Mouse (Mus musculus): ENCODE results near the gene Clip2. TPM values are rescaled to one million over a fixed set of nuclear protein-coding genes. Genes with fewer than 3 reads are reported as not detected.
"Not testable (repeated sequence)": the region's sequence is repeated elsewhere in the genome, so short reads cannot be mapped to it uniquely, and the experiment has no call there.

Clip2 gene
- polyA plus RNA-seq, 1 experiment from 2014 or later = 11.2 TPM

DNA sequence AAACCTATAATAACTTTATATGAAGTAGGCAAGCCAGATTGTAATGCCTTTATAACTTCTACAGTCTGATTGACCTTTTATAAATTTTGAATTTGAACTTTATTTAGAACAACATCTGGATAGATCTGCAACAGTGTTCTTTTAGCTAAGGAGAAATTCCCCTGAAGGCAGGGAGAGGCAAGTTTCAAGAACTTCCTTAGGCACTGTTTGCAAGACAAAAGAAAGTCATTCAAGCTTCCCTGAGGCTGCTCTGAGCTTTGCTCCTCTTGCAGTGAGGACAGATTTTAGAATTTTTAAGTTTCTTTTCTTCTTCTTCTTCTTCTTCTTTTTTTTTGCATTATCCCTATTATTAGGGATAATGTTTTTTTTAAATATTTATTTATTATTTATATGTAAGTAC is 73.3 kb downstream of the Clip2 start:
- H3K27me3 ChIP-seq (replicated peaks); H3K4me1 ChIP-seq; ATAC-seq (ENCODE audit: low FRiP score, low read depth); H3K9me3 ChIP-seq; H3K9ac ChIP-seq; H3K36me3 ChIP-seq; H3K4me2 ChIP-seq (replicated peaks); H3K4me3 ChIP-seq; H3K27ac ChIP-seq: not testable (repeated sequence)

DNA sequence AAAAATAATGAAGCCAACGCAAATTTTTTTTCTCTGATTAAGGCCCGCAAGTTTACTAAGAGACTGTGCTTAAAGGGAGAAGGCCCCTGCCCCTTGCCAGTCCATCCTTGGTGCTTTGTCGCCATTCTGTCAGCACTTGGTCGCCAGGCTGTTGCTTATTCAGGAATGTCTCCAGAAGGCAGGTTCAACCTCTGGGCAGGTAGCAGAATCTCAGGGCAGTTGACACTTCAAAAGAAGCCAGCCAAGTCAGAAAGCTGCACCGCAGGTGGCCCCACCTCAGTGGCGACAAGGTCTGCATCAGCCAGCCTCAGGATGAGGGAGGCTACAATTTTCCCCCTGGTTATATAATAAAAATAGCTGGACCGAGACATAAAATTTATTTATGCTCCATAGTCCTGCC is 76.5 kb downstream of the Clip2 start:
- H3K9ac ChIP-seq; H3K27ac ChIP-seq; H3K4me3 ChIP-seq; H3K27me3 ChIP-seq (replicated peaks); H3K4me1 ChIP-seq; H3K9me3 ChIP-seq; H3K36me3 ChIP-seq; ATAC-seq (ENCODE audit: low FRiP score, low read depth); H3K4me2 ChIP-seq (replicated peaks): not testable (repeated sequence)
- 92% methylated on average over 7 of the region's 7 CpGs for WGBS

DNA sequence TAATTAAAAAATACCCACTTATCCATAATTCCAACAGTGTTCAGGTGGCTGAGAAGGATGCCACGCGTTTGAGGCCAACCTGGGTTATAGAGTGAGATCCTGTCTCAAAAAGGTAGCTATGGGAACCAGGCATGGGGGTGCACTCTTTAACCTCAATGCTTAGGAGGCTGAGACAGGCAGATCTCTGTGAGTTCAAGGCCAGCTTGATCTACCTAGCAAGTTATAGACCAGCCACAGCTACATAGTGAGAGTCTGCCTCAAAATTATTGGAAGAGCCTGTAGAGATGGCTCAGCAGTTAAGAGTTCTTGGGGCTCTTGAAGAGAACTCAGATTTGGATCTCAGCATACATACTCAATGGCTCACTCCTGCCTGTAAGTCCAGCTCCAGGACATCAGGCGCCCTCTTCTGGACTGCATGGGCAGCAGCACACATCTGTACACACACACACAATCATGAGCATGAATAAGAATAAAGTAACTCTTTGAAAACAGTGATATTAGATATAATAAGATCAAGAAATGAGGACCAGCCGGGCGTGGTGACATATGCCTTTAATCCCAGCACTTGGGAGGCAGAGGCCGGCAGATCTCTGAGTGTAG is 77.1 kb downstream of the Clip2 start:
- WGBS = 94% methylated on average over 6 of the region's 6 CpGs
- Histone ChIP-seq H3K36me3 (no peaks in the 10 kb centered on the region), H3K27me3 (replicated peaks) (no peaks in the 10 kb centered on the region), H3K27ac (no peak overlapping the region), H3K4me1 (no peaks in the 10 kb centered on the region), H3K9me3 (0 out of 2 replicates have a peak, but pooled peaks cover 5% of the 10 kb centered on the region), H3K4me2 (replicated peaks) (no peak overlapping the region), H3K4me3 (no peak overlapping the region), H3K9ac (no peak overlapping the region)
- ATAC-seq (ENCODE audit: low FRiP score, low read depth) = no peak

DNA sequence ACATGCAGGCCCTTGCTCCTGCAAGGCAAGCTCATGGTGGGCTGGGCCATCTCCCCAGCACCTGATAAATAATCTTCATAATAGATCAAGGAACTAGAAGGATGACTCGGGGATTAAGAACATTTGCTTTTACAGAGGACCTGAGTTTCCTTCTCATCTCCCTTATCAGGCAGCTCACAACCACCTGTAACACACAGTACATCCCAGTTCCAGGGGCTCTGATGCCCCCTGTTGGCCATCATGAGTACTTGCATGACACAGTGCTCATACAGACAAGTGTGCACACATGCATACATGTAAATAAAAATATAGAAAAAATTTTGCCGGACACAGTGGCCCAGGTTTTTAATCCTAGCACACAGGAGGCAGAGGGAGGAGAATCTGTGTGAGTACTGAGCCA is 78.3 kb downstream of the Clip2 start:
- no peak overlapping the region for H3K9ac ChIP-seq
- no peak overlapping the region for H3K4me3 ChIP-seq
- no peaks in the 10 kb centered on the region for H3K4me1 ChIP-seq
- H3K9me3 ChIP-seq = 0 out of 2 replicates have a peak, but pooled peaks cover 5% of the 10 kb centered on the region
- no peak for ATAC-seq (ENCODE audit: low FRiP score, low read depth)
- no peaks in the 10 kb centered on the region for H3K36me3 ChIP-seq
- no peak overlapping the region for H3K4me2 ChIP-seq (replicated peaks)
- 86% methylated on average over 2 of the region's 2 CpGs for WGBS
- H3K27ac ChIP-seq = no peak overlapping the region
- H3K27me3 ChIP-seq (replicated peaks) = no peaks in the 10 kb centered on the region

DNA sequence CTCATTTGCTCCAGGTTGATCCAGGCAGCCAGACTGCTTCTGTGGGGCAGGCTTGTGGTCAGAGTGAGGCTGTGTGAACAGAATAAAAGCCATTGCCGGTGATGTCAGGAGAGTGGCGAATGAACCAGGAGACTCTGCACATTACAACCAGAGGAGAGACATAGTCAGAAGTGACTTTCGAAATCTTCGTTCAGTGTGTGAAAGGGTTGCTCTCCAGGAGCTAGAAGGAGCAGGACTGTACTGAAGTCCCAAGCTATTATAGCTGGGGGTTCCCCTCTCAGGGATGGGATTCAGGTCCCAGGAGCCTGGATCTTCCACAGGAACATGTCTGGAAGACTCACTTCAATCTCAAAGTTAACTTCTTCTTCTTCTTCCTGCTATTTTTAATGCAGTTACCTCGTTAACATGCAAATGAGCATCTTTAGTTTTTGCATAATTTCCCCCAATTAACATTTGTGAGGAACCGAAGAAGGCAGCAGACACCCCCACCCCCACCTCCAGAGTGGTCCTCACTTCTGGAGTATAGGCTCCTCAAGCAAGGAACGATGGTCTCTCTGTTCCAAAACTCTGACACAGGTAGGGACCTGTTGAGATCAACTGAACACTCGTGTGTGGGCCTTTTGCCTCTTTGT is 81.6 kb downstream of the Clip2 start:
- H3K36me3 ChIP-seq = no peaks in the 10 kb centered on the region
- 82% methylated on average over 8 of the region's 8 CpGs for WGBS
- H3K27ac ChIP-seq = no peak overlapping the region
- no peak overlapping the region for H3K4me2 ChIP-seq (replicated peaks)
- ATAC-seq (ENCODE audit: low FRiP score, low read depth) = no peak
- H3K4me1 ChIP-seq = peaks cover 14% of the 10 kb centered on the region
- 0 out of 2 replicates have a peak, but pooled peaks cover 4% of the 10 kb centered on the region for H3K27me3 ChIP-seq (replicated peaks)
- no peak overlapping the region for H3K4me3 ChIP-seq
- H3K9me3 ChIP-seq = 0 out of 2 replicates have a peak, but pooled peaks cover 5% of the 10 kb centered on the region
- no peak overlapping the region for H3K9ac ChIP-seq

DNA sequence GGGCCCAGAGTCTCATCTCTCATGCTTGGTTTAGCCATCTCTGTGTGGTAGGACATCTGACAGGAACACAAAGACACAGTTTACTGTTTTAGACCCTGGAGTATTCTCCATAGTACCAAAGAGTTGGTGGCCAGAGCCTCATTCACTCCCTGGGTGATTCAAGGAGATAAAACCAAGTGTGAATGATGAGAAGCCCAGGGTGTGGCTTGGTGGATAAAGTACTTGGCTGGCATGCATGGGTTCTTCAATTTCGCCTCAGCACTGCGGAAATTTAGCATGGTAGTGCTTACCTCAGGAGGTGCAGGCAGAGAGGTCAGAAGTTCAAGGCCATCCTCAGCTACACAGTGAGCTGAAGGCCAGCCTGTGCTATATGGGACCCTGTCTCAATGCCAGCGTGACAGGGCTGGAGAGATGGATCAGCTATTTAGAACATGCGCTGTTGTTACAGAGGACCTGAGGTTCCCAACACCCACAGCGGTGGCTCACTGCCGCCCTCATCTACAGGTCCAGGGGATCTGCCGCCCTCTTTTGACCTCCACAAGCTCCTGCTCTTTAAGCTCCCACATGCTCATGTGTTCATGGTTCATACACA is 82.6 kb downstream of the Clip2 start:
- H3K4me3 ChIP-seq = no peak overlapping the region
- no peaks in the 10 kb centered on the region for H3K9me3 ChIP-seq
- H3K27ac ChIP-seq = no peak overlapping the region
- H3K27me3 ChIP-seq (replicated peaks) = 0 out of 2 replicates have a peak, but pooled peaks cover 4% of the 10 kb centered on the region
- no peaks in the 10 kb centered on the region for H3K36me3 ChIP-seq
- ATAC-seq (ENCODE audit: low FRiP score, low read depth) = no peak
- no peak overlapping the region for H3K9ac ChIP-seq
- H3K4me1 ChIP-seq = peaks cover 14% of the 10 kb centered on the region
- H3K4me2 ChIP-seq (replicated peaks) = no peak overlapping the region
- 88% methylated on average over 7 of the region's 7 CpGs for WGBS

DNA sequence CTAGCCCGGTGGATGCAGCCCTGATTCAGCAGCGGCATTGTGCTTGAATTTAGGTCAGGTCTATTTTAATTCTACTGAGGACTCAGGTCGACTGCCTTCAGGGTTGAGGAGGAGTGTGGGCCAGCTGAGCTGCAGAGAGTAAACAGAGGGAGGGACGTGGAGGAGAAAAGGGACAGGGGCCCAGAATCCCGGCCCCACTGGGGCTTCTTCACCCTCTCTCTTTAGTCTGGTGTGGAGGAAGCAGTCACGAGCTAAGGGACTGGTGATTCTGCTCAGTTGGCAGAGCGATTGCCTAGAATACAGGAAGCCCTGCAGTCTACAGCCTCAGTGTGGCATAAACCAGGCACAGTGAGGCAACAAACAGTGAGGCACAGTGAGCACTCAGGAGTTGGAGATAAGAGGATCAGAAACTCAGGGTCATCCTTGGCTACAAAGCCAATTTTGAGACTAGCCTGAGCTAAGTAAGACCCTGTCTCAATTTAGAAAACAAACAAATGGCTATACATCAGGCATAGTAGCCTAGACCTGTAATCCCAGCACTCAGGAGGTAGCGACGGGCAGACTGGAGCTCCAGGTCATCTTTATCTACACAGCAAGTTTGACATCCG is 84.0 kb downstream of the Clip2 start:
- no peaks in the 10 kb centered on the region for H3K9me3 ChIP-seq
- H3K4me3 ChIP-seq = no peak overlapping the region
- no peak for ATAC-seq (ENCODE audit: low FRiP score, low read depth)
- H3K4me2 ChIP-seq (replicated peaks) = no peak overlapping the region
- H3K36me3 ChIP-seq = no peaks in the 10 kb centered on the region
- peaks cover 14% of the 10 kb centered on the region for H3K4me1 ChIP-seq
- H3K27ac ChIP-seq = no peak overlapping the region
- WGBS = 74% methylated on average over 10 of the region's 10 CpGs
- H3K27me3 ChIP-seq (replicated peaks) = 0 out of 2 replicates have a peak, but pooled peaks cover 4% of the 10 kb centered on the region
- H3K9ac ChIP-seq = no peak overlapping the region

DNA sequence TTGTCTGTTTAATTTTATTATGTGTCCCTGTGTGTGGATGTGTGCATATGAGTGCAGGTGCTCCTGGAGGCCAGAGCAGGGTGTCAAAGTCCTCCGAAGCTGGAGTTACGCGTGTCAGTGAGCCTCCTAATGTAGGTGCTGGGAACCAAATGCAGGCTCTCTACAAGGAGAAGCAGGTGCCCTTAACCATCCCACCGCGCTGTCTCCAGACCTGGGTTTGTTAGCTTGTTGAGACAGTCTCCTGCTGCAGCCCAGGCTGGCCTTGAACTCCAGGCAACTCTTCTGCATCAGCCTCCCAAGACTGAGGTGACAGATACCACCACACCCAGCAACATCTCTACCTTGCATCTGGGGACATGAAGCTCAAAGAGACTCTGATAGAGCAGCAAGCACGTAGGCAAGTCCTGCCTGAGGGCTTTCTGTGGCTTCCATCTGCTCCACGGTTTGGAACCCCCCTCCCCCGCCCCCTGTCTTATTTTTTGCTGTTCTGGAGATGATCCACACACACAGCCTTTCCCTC is 85.1 kb downstream of the Clip2 start:
- Histone ChIP-seq H3K4me2 (replicated peaks) (peak overlapping the region; percentile 38), H3K9ac (0 out of 2 replicates have a peak overlapping the region, but pooled peaks have one; percentile 14), H3K27me3 (replicated peaks) (0 out of 2 replicates have a peak, but pooled peaks cover 4% of the 10 kb centered on the region), H3K4me1 (peaks cover 14% of the 10 kb centered on the region), H3K9me3 (no peaks in the 10 kb centered on the region), H3K36me3 (no peaks in the 10 kb centered on the region), H3K27ac (no peak overlapping the region), H3K4me3 (no peak overlapping the region)
- WGBS = 60% methylated on average over 8 of the region's 8 CpGs
- ATAC-seq (ENCODE audit: low FRiP score, low read depth) = 0 out of 2 replicates have a peak, but pooled peaks have one; percentile 7

DNA sequence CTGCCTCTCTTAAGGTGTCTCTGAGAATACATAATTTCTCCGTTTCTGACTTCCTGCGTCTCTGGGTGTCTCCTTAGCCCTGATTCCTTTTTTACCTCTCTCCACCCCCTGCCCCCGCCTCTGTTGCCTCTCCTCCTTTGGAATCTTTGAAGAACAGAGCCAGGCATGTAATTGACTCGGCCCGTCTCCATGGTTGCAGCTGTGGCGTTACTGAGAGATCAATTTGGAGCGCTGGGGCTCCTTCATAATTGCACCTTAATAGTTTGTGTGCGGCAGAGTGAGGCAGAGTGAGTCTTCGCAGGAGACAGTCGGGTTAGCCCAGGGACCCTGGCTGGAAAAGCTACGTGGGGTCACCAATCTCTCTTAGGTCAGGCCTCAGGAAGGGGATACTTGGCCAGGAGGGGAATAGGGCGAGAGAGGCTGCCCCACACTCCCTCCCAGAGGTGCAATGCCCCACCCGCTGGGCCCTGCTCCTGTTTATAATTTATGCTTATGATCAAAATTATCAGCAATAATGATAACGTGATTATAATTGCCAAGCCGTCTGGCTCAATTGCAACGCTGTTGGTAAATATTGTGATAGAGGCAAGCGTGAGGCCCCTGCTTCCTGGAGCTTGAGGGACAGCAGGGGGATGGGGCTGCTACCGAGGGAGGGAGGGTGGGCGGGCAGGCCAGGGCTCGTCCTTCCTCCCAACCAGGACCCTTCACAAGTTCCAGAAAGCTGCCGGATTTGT is 85.8 kb downstream of the Clip2 start:
- H3K4me3 ChIP-seq = no peak overlapping the region

DNA sequence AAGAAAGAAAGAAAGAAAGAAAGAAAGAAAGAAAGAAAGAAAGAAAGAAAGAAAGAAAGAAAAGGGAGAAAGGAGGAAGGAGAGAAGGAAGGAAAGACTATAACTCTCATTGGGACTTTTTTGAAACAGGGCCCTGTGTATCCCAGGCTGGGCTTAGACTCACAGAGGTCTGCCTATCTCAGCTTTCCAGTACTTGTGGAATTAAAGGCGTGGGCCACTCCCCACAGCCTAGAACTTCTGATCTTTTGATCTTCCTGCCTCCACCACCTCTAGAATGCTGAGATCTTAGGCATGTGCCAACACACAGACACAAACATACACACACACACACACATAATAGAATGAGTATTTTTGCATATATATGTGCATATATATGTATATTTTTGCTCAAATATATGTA is 87.0 kb downstream of the Clip2 start:
- H3K4me2 ChIP-seq (replicated peaks) = no peak overlapping the region
- no peaks in the 10 kb centered on the region for H3K9me3 ChIP-seq
- ATAC-seq (ENCODE audit: low FRiP score, low read depth) = no peak
- no peaks in the 10 kb centered on the region for H3K36me3 ChIP-seq
- no peak overlapping the region for H3K9ac ChIP-seq
- WGBS = 89% methylated on average over 1 of the region's 1 CpGs
- H3K27me3 ChIP-seq (replicated peaks) = 0 out of 2 replicates have a peak, but pooled peaks cover 4% of the 10 kb centered on the region
- no peak overlapping the region for H3K27ac ChIP-seq
- peaks cover 14% of the 10 kb centered on the region for H3K4me1 ChIP-seq
- no peak overlapping the region for H3K4me3 ChIP-seq

More for the DNA sequence above, 85.8 kb downstream of the Clip2 start:
- peak; percentile 58; the same call in 1 of the 2 replicates for ATAC-seq (ENCODE audit: low FRiP score, low read depth)
- Histone ChIP-seq H3K36me3 (no peaks in the 10 kb centered on the region), H3K4me2 (replicated peaks) (peak overlapping the region; percentile 38), H3K27ac (no peak overlapping the region), H3K4me1 (peaks cover 14% of the 10 kb centered on the region), H3K9me3 (no peaks in the 10 kb centered on the region), H3K27me3 (replicated peaks) (0 out of 2 replicates have a peak, but pooled peaks cover 4% of the 10 kb centered on the region), H3K9ac (0 out of 2 replicates have a peak overlapping the region, but pooled peaks have one; percentile 14)
- WGBS = 13% methylated on average over 21 of the region's 21 CpGs

DNA sequence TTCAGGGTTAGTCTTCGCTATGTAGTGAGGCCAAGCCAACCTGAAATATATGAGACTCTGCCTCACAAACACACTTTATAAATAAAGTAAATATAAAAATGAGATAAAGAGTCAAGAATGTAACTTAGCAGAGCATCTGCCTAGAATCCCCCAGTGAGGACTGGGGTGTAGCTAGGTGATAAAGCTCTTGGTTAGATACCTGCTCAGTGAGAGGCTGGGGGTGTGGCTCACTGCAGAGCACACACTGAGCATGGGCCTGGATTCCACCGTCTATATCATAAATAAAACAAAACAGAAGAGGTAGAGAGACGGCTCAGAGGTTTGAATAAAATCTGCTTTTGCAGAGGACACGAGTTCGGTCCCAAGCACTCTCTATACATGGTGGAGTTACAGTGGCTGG is 88.0 kb downstream of the Clip2 start:
- Histone ChIP-seq H3K9ac (no peak overlapping the region), H3K27me3 (replicated peaks) (0 out of 2 replicates have a peak, but pooled peaks cover 4% of the 10 kb centered on the region), H3K4me3 (no peak overlapping the region), H3K4me2 (replicated peaks) (no peak overlapping the region), H3K4me1 (peaks cover 14% of the 10 kb centered on the region), H3K27ac (no peak overlapping the region), H3K9me3 (no peaks in the 10 kb centered on the region), H3K36me3 (no peaks in the 10 kb centered on the region)
- ATAC-seq (ENCODE audit: low FRiP score, low read depth) = no peak
- WGBS = 87% methylated on average over 5 of the region's 5 CpGs

Measured in neural tube, embryonic 12.5 days (tissue).